Mouse (Mus musculus) liver, embryonic 14.5 days (tissue): ENCODE measurements around the gene Arhgef19. TPM values are rescaled to one million over a fixed set of nuclear protein-coding genes. Genes with fewer than 3 reads are reported as not detected.

ENCODE experiments used
- ATAC-seq: fragments of 200-750 bp; cut with Nextera tagmentation; 2 replicates; pipeline ENCODE4 v1.8.0; 2017; ENCODE audit warnings: moderate number of reproducible peaks, mild to moderate bottlenecking, moderate library complexity; ENCODE audit not compliant: insufficient read depth
- DNase-seq, 3 experiments: peaks; one replicate each; pipeline ENCODE4 v3.0.0-alpha.2; 2012 to 2013; ENCODE audit warnings: low read depth in 3 of 3, low spot score in 3 of 3
- H3K27ac ChIP-seq: fragments of 300-500 bp; sonication (generic); 2 replicates; pipeline ENCODE4 v1.5.1; 2014; ENCODE audit warnings: moderate library complexity, mild to moderate bottlenecking, control low read depth, inconsistent platforms
- H3K27me3 ChIP-seq: fragments of 300-500 bp; sonication (generic); 2 replicates; pipeline ENCODE4 v1.6.1; 2014; ENCODE audit warnings: mild to moderate bottlenecking, low read length, moderate library complexity; ENCODE audit not compliant: control insufficient read depth, insufficient read depth
- H3K36me3 ChIP-seq: fragments of 300-500 bp; sonication (generic); replicated peaks from 2 replicates; pipeline ENCODE4 v1.6.1; 2014; ENCODE audit warnings: low read depth; ENCODE audit not compliant: control insufficient read depth, insufficient read depth
- H3K4me1 ChIP-seq, 2 experiments: fragments of 200-500 bp in 1 of 2; fragments of 300-500 bp in 1 of 2; sonication (generic) in 1 of 2; replicated peaks; 2 replicates each; pipeline ENCODE4 v1.6.1; 2012 to 2014; ENCODE audit warnings: antibody characterized with exemption in 1 of 2, inconsistent platforms in 1 of 2, low read length in 1 of 2; ENCODE audit not compliant: control insufficient read depth in 2 of 2, insufficient read depth in 2 of 2
- H3K4me2 ChIP-seq: fragments of 300-500 bp; sonication (generic); 2 replicates; pipeline ENCODE4 v1.6.1; 2014; ENCODE audit warnings: low read depth, mild to moderate bottlenecking, control low read depth, moderate library complexity
- H3K4me3 ChIP-seq, 2 experiments: fragments of 200-500 bp in 1 of 2; fragments of 300-500 bp in 1 of 2; sonication (generic) in 1 of 2; 2 replicates each; pipeline ENCODE4 v1.5.1; 2012 to 2014; ENCODE audit warnings: low read depth in 2 of 2, low read length in 2 of 2, mild to moderate bottlenecking in 2 of 2, control low read depth in 1 of 2, inconsistent platforms in 1 of 2, moderate library complexity in 1 of 2; ENCODE audit not compliant: insufficient read depth in 1 of 2
- H3K9ac ChIP-seq: fragments of 300-500 bp; sonication (generic); replicated peaks from 2 replicates; pipeline ENCODE4 v1.6.1; 2014; ENCODE audit warnings: mild to moderate bottlenecking, control low read depth, moderate library complexity
- H3K9me3 ChIP-seq: fragments of 300-500 bp; sonication (generic); 2 replicates; pipeline ENCODE4 v1.6.1; 2016; ENCODE audit warnings: low read length, mixed read lengths; ENCODE audit not compliant: control insufficient read depth
- CTCF ChIP-seq: IDR thresholded peaks from 2 replicates; pipeline ENCODE4 v1.5.1; 2016; ENCODE audit warnings: antibody characterized with exemption, low read depth, control low read depth
- EP300 ChIP-seq: IDR thresholded peaks from 2 replicates; pipeline ENCODE4 v1.6.1; 2016; ENCODE audit warnings: antibody characterized with exemption, low read depth
- WGBS: fragments of 180-500 bp; shearing (Covaris S2); extraction: QIAGEN DNeasy Blood & Tissue Kit; methylation state at CpG from one replicate; pipeline ENCODE4 v1.1.7; 2014; ENCODE audit not compliant: insufficient replicate concordance; 5-methylcytosine and 5-hydroxymethylcytosine counted together
- polyA plus RNA-seq, 2 experiments: library from polyadenylated mRNA; depleted of rRNA in 1 of 2; stranded (reverse) in 1 of 2; unstranded in 1 of 2; fragments of >200 nt; fragmentation: Nextera tagmentation in 1 of 2; extraction: Ambion mirVana in 1 of 2; gene quantifications; 2 replicates each; pipeline versions ENCODE4 v1.2.1 to v1.2.3; 2012 to 2014

Gene Arhgef19
- polyA plus RNA-seq, 2 experiments: 0.72 to 0.88 TPM

- no peak overlapping the region for H3K4me2 ChIP-seq
- WGBS: 47% methylated on average over 11 of the region's 11 CpGs
- no peaks in the 10 kb centered on the region for H3K27me3 ChIP-seq
- H3K27ac ChIP-seq: no peak overlapping the region
- TF ChIP-seq EP300: no peak
- TF ChIP-seq CTCF: no peak
- ATAC-seq (no peak), DNase-seq (no peak)
- H3K9ac ChIP-seq: no peak overlapping the region
- H3K4me1 ChIP-seq: no peaks in the 10 kb centered on the region
- peaks cover 41% of the 10 kb centered on the region for H3K36me3 ChIP-seq
- no peak overlapping the region for H3K4me3 ChIP-seq
- no peaks in the 10 kb centered on the region for H3K9me3 ChIP-seq
Measured at GRCm38 (mm10) chr4:141200906-141201305, 38.4 kb upstream of the Arhgef19 start.

GRCm38 (mm10) chr4:141202192-141202591 is 37.1 kb upstream of the Arhgef19 start:
- TF ChIP-seq CTCF (no peak), EP300 (no peak)
- Histone ChIP-seq H3K4me1 (no peaks in the 10 kb centered on the region), H3K9ac (no peak overlapping the region), H3K4me2 (no peak overlapping the region), H3K27ac (no peak overlapping the region), H3K36me3 (peaks cover 30% of the 10 kb centered on the region), H3K9me3 (no peaks in the 10 kb centered on the region), H3K4me3 (no peak overlapping the region), H3K27me3 (no peaks in the 10 kb centered on the region)
- ATAC-seq: no peak
- WGBS: 77% methylated on average over 6 of the region's 6 CpGs
- no peak for DNase-seq

GRCm38 (mm10) chr4:141204580-141205061 is 34.7 kb upstream of the Arhgef19 start:
- DNase-seq (no peak), ATAC-seq (0 out of 2 replicates have a peak, but pooled peaks have one; percentile 38)
- H3K9me3 ChIP-seq: no peaks in the 10 kb centered on the region
- H3K27ac ChIP-seq: no peak overlapping the region
- H3K4me3 ChIP-seq: no peak overlapping the region
- no peaks in the 10 kb centered on the region for H3K27me3 ChIP-seq
- 71% methylated on average over 4 of the region's 4 CpGs for WGBS
- no peak for TF ChIP-seq EP300
- peak; percentile 31 for TF ChIP-seq CTCF
- no peaks in the 10 kb centered on the region for H3K4me1 ChIP-seq
- peaks cover 14% of the 10 kb centered on the region for H3K36me3 ChIP-seq
- no peak overlapping the region for H3K9ac ChIP-seq
- no peak overlapping the region for H3K4me2 ChIP-seq

- DNase-seq (no peak), ATAC-seq (no peak)
- Histone ChIP-seq H3K9ac (no peak overlapping the region), H3K27me3 (no peaks in the 10 kb centered on the region), H3K4me3 (no peak overlapping the region), H3K9me3 (no peaks in the 10 kb centered on the region), H3K36me3 (no peaks in the 10 kb centered on the region; the same call in 1 of the 2 replicates), H3K4me1 (no peaks in the 10 kb centered on the region), H3K27ac (no peak overlapping the region), H3K4me2 (no peak overlapping the region)
- TF ChIP-seq EP300 (no peak), CTCF (no peak)
- 85% methylated on average over 5 of the region's 5 CpGs for WGBS
Measured at GRCm38 (mm10) chr4:141207081-141207480, 32.2 kb upstream of the Arhgef19 start.

- DNase-seq: peak in 1 of 3 experiments; percentile 17
- H3K4me3 ChIP-seq: peak overlapping the region; percentile 41 to 42
- no peaks in the 10 kb centered on the region for H3K36me3 ChIP-seq
- TF ChIP-seq EP300: no peak
- TF ChIP-seq CTCF: no peak
- 63% methylated on average over 14 of the region's 14 CpGs for WGBS
- peak overlapping the region; percentile 44 for H3K4me2 ChIP-seq
- ATAC-seq: peak; percentile 50
- peaks cover 3 to 9% of the 10 kb centered on the region in 2 experiments; a peak in 3 of 4 replicates for H3K4me1 ChIP-seq
- peak overlapping the region; percentile 47; the same call in 1 of the 2 replicates for H3K9ac ChIP-seq
- no peaks in the 10 kb centered on the region for H3K9me3 ChIP-seq
- no peaks in the 10 kb centered on the region for H3K27me3 ChIP-seq
- peak overlapping the region; percentile 47 for H3K27ac ChIP-seq
Measured at GRCm38 (mm10) chr4:141210524-141211219, 28.6 kb upstream of the Arhgef19 start.
